Mouse (Mus musculus): ENCODE measurements around the gene Cmtm6. TPM values are rescaled to one million over a fixed set of nuclear protein-coding genes. Genes with fewer than 3 reads are reported as not detected.

Cmtm6 gene
- total RNA-seq, 2 experiments from 2014 or later = 20.2 to 23.7 TPM

DNA sequence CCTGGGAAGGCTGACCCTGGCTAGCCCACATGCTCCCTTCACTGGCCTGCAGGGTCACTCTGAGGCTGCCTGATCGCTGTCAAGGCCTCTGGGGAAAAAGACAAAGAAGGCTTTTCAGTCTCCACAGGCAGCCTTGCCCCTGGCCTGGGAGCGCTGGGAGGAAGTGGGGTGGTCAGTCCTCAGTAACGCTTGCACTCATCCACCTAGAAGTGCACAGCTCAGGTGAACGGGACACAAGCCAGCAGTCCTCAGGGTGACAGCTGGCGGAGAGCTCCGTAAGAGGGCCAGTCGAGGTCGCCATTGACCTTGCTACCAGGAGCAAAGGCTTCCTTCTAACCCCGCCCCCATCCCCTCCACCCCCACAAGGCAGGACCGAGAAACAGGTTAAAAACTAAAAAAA, 37.1 kb downstream of the Cmtm6 start:
- no peak for DNase-seq (ENCODE audit: low spot score in 2 of 2)

DNA sequence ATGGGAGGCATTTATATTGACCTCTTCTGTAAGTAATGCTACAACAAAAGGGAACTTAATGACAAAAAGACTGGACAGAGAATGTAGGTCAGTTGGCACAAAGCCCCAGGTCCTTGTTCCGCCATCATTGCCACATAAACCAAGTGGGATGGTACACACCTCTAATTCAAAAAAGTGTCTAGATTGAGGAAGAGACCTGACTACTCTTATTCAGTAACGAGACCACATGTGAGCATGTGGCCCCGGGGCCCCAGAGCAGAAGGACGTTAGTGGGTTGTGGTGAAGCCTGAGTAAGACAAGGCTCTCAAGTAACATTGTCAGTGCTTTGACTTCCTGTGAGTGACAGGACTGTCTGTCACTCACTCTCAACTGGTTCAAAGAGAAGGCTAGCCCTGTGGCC, 39.3 kb downstream of the Cmtm6 start:
- DNase-seq (ENCODE audit: low spot score in 2 of 2) = no peak

DNA sequence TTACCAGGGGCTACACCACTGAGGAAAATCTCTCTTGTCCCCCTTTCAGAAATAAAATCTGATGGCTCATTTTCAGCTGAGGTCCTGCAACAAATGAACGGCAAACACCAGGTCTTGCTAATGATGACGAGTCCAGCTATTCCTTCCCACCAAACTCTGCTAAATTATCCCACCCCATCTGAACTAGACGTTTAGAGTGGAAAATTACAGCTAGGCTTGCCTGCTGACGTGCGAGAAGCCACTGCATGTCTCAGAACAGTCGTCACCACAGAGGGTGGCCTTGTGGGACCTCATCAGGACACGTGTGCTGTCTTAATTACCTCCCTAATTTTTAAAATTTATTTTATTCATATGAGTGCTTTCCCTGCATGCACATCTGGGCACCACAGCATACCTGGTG, 40.6 kb downstream of the Cmtm6 start:
- DNase-seq (ENCODE audit: low spot score in 2 of 2) = no peak

DNA sequence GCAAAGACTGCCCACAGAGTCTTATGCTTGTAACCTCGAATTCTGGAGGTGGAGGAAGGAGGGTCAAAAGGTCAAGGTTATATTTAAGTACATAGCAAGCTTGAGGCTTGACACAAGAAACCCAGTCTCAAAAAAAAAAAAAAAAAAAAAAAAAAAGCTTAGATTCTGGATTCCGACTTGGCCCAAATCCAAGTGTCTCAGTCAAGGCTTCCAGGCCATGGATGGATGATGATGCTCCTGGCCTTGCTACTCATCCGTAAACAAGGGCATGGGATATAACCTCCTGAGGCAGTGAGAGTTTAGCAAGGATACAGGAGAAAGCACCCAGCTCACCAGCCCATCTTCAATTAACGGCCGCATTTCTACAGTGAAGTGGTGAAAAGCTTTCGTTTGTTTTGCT, 43.7 kb downstream of the Cmtm6 start:
- no peak for DNase-seq (ENCODE audit: low spot score in 2 of 2)

DNA sequence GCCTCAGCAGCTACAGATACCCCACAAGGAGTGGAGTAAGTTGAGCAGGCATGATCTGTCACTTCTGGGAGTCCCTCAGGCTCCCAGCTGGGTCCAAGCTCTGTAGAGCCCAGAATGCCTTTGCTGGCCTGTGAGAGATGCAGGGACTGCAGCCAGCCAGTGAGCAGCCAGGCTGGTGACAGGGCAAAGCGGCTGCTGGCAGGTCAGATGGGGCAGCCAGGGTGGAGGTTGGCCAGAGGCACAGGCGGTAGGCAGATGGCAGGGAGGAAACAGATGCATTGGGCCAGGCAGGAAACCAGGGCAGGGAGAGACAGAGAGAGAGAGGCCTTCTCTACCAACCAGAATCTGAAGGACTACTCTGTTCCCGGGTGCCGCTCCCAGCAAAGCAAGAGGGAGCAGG, 44.4 kb downstream of the Cmtm6 start:
- no peak for DNase-seq (ENCODE audit: low spot score in 2 of 2)

DNA sequence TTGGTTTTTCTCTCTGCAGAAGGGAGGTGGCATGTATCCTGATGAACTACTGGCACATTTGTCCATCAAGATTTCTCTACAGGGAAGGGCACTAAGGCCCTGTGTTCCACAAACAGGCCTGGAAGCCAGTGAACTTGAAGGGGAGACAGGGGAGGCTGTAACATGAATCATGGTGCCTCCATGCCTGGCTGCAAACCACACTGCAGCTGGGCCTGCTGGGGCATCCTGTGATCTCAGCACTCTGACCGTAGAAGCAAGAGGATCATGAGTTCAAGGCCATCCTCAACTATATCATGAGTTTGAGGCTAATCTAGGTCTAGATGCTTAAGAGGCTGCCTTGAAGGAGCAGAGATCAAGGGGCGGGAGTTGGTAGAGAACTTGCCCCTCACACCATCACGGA, 45.4 kb downstream of the Cmtm6 start:
- no peak for DNase-seq (ENCODE audit: low spot score in 2 of 2)

DNA sequence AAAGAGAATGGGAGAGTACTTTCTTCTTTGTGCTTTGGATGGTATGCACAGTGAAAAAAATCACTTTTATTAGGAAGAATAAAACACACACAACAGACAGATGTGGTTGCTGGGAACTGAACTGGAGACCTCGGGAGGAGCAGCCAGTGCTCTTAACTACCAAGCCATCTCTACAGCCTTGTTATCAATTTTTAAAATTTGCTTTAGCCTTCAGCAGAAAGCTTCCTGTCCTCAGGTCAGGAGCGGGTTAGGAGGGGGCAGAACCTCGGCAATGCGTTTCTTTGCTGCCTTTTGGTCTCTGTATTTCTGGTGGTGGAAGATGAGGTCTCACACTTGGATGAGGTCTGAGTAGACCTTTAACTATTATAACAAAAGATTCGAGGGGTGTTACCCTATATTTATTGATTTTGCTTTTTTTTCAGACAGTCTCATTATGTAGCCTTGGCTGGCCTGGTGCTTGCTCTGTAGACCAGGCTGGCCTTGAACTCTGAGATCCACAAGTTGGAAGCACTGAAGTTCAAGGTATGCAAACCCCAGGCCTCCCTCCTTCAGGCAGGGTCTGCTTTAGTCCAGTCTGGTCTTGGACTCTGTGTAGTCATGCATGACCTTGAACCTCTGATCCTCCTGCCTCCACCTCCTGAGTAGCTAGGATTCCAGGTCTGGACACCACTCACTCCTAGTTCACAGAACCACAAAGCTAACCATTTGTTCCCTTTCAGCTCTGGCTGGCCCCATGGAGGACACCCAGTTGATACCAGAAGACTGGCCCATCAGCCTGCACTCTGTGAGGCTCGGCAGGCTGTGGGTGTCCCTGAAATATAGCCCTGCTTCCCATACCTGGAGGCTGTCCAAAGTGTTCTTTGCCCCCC, 46.5 kb downstream of the Cmtm6 start:
- DNase-seq (ENCODE audit: low spot score in 2 of 2) = no peak

DNA sequence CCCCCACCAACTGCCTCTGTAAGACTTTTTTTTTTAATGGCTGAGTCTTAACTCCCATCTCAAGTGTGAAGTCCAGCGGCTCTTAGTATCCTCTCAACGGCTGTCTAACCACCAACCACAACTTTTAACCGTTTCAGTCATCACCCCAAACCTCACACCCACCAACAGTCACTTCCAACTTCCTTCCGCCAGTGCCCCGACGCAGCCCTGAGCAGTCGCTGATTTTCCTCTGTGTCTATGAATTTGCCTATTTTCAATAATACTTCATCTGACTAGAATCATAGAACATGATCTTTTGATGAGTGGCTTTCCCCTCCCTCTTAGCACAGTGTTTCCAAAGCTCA, 47.1 kb downstream of the Cmtm6 start:
- DNase-seq (ENCODE audit: low spot score in 2 of 2) = no peak

DNA sequence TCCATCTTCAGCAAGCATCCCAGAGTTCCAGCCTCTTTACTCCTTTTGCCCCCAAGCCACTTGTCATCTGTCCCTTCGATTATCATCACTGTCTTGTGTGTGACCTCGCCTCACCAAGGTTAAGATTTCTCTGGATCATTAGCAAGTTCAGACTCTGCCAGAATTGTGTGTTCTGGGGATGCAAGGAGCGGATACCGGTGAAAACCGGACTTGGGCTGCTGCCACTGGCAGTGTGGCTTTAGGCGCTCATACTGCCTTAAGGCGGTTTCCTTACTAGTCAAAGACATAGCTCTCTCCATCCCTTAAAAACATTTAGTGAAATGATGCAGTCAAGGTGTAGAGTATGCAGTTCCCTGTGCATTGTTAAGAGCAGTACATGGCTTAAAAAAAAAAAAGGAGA, 48.0 kb downstream of the Cmtm6 start:
- DNase-seq (ENCODE audit: low spot score in 2 of 2) = no peak

DNA sequence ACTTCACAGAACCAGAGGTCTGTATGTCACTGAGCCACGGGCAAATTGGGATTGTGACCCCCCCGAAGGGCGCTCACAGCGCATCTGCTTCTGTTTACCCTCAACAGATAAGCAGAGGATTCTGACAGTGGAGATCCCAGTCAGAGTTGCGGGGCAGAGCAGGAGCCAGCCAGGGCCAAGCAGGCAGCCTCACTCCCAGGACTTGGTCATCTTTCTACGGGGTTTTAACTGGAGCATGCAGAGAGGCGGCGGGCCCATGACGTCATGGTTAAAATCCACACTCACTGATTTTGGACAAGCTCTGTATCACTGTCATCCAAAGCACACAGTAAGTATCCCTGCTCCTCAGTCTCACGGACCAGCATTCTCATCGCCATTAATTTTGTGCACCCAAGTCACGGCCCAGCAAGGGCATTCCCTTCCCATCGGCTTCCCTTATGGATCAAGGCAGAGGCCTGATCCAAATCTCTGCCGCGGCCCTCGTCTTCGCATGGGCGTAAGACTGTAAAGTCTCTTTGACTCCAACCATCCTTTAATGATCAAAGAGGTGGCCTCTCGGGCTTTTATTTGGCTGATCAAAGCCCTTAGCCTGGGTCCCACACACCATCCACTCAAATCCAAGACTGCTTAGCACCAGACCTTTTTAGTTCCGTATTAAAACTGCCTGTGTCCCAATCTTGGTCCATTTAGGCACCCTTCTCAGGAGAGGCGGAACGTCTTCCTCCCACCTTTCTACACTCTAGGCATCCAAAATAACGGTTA, 49.2 kb downstream of the Cmtm6 start:
- no peak for DNase-seq (ENCODE audit: low spot score in 2 of 2)

DNA sequence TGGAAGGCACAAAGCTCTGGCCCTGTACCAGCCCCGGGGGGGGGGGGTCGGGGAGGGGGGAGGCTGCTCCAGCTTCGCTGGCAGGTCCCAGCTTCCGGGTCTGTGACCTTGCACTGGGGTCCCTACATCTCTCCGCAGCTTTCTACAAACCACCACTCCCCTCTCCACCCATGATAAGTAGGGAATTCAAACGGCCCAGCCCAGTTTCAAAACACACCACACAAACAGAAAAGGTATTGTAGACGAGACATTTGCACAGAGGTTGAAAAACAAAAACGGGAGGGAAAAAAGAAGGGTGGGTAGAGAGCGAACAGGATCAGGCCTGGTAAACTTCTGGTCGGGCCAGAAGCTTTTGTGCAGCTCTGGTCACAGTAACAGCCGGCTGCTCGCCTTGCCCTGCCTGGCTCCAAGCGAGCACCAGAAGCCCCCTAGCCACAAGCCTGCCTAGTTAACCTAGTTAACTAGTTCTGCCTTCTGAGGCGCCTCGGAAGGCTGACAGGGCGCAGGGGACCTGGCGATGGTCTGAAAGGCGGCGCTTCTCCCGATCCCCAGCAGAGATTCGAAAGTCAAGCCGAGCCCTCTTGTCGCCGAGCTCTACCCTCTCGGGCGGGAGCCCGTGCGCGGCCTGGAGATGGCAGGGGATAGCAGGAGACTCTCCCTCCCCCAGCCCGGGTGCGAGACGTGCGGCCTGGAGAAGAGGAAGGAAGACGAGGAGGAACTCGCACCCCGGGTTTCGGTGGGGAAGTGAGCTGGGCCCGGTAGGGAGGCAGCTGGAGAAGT, 50.0 kb downstream of the Cmtm6 start:
- peak in 1 of 2 experiments; percentile 19 for DNase-seq (ENCODE audit: low spot score in 2 of 2)

DNA sequence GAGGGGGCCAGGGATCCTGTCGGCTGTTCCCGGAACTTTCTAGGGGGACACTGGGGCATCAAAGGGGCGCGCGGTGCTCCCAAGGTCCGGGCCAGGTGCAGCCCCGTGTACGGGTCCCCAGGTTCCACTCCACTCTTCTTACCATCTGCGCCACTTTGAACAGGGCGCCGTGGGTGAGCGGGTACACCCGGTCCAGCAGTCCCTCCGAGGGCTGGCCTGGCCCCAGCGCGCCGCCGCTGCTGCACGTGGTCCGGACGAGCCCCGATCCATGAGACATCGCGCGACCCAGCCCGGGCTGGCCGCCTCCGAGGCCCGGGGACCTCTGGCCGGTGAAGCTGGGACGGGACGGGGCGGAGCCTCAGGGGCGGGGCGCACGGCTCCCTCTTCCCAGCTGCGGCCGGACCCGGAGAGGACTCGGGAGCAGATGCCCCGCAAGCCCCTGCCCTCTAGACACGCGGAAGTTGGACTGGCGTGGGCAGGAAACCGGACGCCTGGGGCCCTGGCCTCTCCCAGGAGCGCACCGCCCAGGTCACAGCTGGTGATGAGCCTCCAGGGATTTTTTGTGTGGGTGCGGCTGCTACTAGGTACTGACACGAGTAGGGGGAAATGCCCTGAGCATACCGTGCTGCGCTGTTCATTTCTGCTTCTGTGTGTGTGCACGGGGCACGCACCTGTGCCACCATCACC, 50.8 kb downstream of the Cmtm6 start, which contains the start of gene Cmtm7:
Gene Cmtm7 (minus strand): TSS at position 331 of the 687 bp plus-strand sequence.
- no peak for DNase-seq (ENCODE audit: low spot score in 2 of 2)

DNA sequence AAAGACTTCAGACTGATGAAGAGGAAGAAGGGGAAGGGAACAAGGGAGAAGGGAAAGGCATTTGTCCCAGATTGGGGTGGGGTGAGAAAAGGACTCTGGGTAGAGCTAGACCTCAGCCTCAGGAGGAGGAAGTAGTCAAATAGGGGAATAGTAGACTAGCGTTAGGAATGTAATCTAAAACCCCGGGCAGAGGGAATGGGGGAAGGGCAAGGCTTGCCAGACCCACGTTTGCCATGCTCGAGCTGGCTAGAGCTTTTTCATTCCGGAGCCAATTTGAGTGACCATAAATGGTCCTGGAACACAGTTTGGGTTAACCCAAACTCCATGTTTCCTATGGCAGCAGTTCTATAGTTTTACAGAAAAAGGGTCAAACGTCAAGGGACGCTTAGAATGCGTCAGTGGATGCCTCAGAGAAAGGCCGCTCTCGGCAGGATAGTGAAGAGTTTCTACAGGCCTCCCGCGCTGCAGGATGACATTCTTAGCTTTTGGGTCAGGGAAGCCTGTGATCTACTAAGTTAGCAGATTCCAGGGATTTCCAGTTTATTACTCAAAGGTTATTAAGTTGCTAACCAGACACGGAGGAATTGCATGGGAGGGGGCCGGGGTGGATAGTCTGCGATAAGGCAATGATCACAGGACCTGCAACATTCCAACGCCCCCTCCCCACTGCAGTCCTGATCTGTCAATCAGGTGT, 54.7 kb downstream of the Cmtm6 start:
- no peak for DNase-seq (ENCODE audit: low spot score in 2 of 2)

DNA sequence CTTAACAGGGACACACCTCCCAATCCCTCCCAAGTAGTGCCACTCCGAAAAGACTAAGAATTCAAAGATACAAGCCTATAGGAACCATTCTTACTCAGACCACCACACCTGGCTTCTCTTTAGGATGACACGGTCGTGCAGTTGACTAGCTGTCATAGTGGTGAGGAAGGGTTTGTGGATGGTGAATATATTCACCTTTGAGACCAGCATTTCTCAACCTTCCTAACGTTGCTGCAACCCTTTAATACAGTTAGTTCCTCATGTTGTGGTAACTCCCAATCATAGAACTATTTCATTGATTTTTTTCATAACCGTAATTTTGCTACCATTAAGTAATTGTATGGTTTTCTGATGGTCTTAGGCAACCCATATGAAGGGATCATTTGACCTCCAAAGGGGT, 56.2 kb downstream of the Cmtm6 start:
- no peak for DNase-seq (ENCODE audit: low spot score in 2 of 2)

DNA sequence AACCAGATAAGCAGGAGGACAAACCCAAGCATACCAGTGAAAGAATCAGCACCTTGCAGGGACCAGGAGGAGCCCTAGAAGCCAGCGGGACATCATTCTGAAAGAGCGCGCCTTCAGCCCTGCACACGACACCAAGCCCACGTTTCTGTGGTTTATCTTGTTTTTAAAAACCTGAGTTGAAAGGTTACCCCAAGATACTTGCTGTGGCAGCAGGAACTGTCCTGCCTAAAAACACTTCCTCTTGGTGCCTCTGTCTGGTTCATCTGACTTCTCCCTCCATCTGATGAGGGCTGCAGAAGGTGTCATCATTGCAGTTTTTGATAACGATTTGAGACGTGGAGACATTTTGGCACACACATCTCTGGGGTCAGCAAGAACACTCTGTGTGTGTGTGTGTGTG, 56.8 kb downstream of the Cmtm6 start:
- no peak for DNase-seq (ENCODE audit: low spot score in 2 of 2)

DNA sequence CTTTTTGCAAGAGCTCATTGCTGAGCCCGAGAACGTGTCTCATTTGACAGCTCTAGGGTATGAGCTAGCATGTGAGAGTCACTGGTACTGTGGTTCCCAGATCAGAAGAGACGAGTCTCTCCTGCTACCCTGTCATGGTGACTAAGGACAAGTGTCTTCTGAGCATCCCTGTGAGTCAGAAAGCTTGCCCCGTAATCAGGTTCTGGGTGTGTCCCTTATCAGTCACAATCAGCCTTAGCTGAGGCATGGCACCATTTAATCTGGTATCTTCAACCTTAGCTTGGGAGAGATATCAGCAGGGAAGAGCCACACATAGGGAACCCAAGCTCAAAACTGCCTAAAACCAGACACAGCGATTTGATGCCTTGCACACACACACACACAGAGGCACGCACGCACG, 57.8 kb downstream of the Cmtm6 start:
- no peak for DNase-seq (ENCODE audit: low spot score in 2 of 2)

DNA sequence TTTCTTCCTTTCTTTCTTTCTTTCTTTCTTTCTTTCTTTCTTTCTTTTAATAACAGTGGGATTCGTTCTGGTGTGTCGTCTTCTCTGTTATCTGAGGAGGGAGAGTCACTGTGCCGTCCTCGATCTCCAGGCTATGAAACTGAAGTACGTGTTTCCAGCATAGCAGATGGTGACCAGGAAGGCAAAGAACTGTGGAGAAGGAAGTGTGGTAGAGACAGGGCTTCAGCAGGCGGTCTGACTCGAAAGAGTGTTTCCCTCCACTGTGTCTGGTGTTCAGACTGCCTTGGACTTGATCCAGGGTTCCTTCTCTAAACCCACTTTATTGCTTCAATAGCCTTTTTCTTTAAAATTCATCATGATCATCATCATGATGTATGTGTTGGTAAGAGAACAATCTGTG, 58.6 kb downstream of the Cmtm6 start:
- DNase-seq (ENCODE audit: low spot score in 2 of 2) = no peak

DNA sequence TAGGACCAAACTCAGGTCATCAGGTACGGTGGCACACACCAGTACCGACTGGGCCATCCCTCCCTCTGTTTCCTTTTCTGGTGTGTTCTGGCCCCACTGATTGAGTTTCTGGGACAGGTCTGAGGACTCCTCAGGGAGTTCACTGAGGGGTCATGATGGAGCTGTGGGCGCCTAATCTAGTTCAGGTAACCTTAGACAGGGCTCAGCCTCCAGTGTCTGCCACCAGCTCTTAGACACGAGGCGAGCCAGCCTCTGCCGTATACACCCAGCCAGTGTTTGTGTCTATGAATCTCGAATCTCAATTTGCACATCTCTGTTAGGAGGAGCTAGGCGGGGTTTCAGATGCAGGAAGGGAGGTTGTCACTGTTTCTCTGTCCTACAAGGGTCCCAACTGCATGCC, 59.1 kb downstream of the Cmtm6 start:
- no peak for DNase-seq (ENCODE audit: low spot score in 2 of 2)

DNA sequence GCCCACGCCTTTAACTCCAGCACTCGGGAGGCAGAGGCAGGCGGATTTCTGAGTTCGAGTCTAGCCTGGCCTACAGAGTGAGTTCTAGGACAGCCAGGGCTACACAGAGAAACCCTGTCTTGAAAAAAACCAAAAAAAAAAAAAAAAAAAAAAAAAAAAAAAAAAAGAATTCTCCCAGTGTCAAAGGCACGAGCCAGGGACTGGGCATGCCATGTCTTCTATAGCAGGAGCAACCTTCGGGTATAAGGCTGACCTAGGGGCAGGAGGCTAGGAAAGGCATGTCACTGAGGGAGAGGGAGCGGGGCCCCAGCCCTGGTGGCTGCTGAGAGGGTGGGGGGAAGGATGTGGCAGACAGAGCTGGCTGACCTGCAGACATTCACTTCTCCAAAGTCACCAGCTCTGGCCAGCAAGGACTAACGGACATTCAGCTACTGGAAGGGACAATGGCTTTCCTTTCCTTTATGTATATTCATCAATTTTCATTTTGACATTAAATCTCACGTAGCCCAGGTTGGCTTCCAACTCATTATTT, 62.9 kb downstream of the Cmtm6 start:
- DNase-seq (ENCODE audit: low spot score in 2 of 2) = no peak

DNA sequence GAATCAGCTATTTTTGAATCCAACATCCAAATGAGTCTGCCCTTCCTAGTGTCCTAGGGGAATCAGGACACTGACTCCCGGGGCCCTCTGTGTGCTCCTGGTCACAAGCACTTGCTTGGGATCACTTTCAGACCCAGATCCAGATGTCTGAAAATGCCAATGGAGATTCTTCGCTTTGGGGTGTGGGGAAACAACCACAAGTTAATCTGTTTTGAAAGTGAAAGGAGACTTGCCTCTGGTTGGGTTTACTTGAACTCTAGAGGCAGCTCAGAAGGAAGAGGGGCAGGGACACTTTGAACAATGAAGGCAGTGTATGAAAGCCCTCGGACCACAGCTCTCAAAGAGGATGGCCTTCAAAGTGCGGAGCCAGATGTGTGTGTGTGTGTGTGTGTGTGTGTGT, 63.6 kb downstream of the Cmtm6 start:
- no peak for DNase-seq (ENCODE audit: low spot score in 2 of 2)

Data from left cerebral cortex, adult 18-20 months (tissue).